Mouse (Mus musculus) E14TG2a.4 (cell line): Measurements from ENCODE around the gene Zfp458.

Source experiments
- CTCF ChIP-seq: conservative IDR thresholded peaks from 2 replicates; pipeline ENCODE4 v1.5.1; 2014; ENCODE audit warnings: low read length
- NANOG ChIP-seq: IDR thresholded peaks from 2 replicates; pipeline ENCODE4 v1.6.1; 2014; ENCODE audit warnings: borderline replicate concordance, low read length, mixed read lengths
- POU5F1 ChIP-seq: IDR thresholded peaks from 2 replicates; pipeline ENCODE4 v1.6.1; 2014; ENCODE audit warnings: low read length, borderline replicate concordance

DNA sequence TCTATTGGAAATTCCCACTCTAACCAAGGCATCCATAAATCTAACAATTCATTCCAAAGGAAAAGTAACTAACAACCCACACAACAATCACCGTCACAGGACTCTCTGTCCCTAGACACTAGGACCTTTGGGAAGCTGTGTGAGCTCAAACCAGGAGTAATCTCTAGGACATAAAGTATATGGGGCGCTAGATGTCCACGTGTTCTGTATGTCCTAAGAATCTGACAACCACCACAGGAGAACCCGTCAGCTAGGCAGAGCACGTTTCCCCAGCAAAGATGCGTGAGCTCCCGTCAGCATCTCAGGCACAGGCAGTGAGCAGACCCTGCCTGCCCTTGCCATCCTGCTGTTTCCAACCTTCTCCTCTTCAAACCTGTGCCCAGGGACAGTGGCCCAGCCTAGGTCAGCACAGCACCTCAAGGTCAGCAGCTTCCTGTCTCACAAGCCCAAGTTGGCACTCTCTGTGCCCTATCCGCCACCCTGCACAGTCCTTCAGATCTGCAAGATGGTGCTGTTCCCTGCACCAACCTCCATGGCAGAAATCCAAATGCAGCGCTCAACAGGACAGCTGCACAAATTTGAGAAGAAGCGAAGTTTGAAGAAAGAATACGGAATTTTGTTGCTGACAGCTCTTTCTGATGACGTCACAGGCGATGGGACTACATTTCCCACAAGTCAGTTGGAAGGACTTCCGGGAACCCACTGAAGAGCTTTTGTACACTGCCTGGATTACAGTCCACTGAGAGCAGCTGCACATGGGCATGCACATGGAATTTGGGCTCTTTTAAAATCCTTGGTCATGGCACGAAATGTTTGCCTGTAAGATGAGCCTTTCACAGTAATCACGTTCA is 27.8 kb upstream of the Zfp458 start, which contains the start of gene Zfp457:
- no peak for TF ChIP-seq CTCF
- no peak for TF ChIP-seq POU5F1
- no peak for TF ChIP-seq NANOG
